Mouse (Mus musculus) stomach, postnatal 0 days (tissue): Measurements from ENCODE around the gene Gm10563.

Source experiments
- CTCF ChIP-seq: IDR thresholded peaks from 2 replicates; pipeline ENCODE4 v1.5.1; 2016; ENCODE audit warnings: antibody characterized with exemption, low read depth, mild to moderate bottlenecking, moderate library complexity
- EP300 ChIP-seq: optimal IDR thresholded peaks from 2 replicates; pipeline ENCODE3; 2016; ENCODE audit warnings: antibody characterized with exemption

DNA sequence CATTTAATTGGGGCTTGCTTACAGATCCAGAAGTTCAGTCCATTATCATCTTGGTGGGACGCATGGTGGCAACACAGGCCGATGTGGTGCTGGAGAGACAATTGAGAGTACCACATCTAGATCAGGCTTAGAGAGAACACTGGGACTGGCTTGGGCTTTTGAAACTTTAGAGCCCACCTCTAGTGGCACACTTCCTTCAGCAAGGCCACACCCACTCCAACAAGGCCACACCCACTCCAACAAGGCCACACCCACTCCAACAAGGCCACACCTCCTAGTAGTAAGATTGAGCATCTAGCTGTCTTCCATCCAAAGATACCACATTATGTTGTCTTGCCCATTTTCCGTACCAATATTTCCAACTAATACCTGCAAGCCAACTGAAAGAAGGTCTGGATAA, 47.2 kb upstream of the Gm10563 start:
- TF ChIP-seq CTCF, result no peak
- no peak for TF ChIP-seq EP300
